Mouse (Mus musculus): ENCODE data around the gene Ahdc1. TPM values are rescaled to one million over a fixed set of nuclear protein-coding genes. Genes with fewer than 3 reads are reported as not detected.

The Ahdc1 gene
- polyA plus RNA-seq, 1 experiment from 2014 or later: 6.1 TPM

GRCm38 (mm10) chr4:133057389-133058122, 46.5 kb downstream of the Ahdc1 start:
- no peak for DNase-seq (ENCODE audit: low spot score)
- no peak overlapping the region for H3K9ac ChIP-seq (ENCODE audit: low read length)
- 23% methylated on average over 7 of the region's 7 CpGs for WGBS

GRCm38 (mm10) chr4:133058123-133058453, 47.0 kb downstream of the Ahdc1 start:
- Histone ChIP-seq H3K4me2 (ENCODE audit: low read depth) (no peak overlapping the region), H3K27ac (ENCODE audit: low read depth, low read length) (no peak overlapping the region), H3K27me3 (ENCODE audit: control insufficient read depth, insufficient read depth, low read length) (no peaks in the 10 kb centered on the region), H3K4me1 (ENCODE audit: control insufficient read depth, insufficient read depth, low read length) (peaks cover 26% of the 10 kb centered on the region), H3K4me3 (ENCODE audit: low read depth, low read length) (no peak overlapping the region), H3K9me3 (ENCODE audit: control insufficient read depth, low read length) (no peaks in the 10 kb centered on the region), H3K9ac (ENCODE audit: low read length) (no peak overlapping the region), H3K36me3 (ENCODE audit: control insufficient read depth, insufficient read depth, low read length) (peaks cover 19% of the 10 kb centered on the region)
- DNase-seq (ENCODE audit: low spot score): no peak
- 89% methylated on average over 4 of the region's 4 CpGs for WGBS
- ATAC-seq (ENCODE audit: insufficient read depth, low FRiP score, low TSS enrichment): no peak

More at GRCm38 (mm10) chr4:133057389-133058122, 46.5 kb downstream of the Ahdc1 start:
- ATAC-seq (ENCODE audit: insufficient read depth, low FRiP score, low TSS enrichment): no peak
- H3K4me2 ChIP-seq (ENCODE audit: low read depth): no peak overlapping the region
- peaks cover 26% of the 10 kb centered on the region for H3K4me1 ChIP-seq (ENCODE audit: control insufficient read depth, insufficient read depth, low read length)
- H3K4me3 ChIP-seq (ENCODE audit: low read depth, low read length): no peak overlapping the region
- no peaks in the 10 kb centered on the region for H3K27me3 ChIP-seq (ENCODE audit: control insufficient read depth, insufficient read depth, low read length)
- peaks cover 15% of the 10 kb centered on the region for H3K36me3 ChIP-seq (ENCODE audit: control insufficient read depth, insufficient read depth, low read length)
- H3K27ac ChIP-seq (ENCODE audit: low read depth, low read length): no peak overlapping the region
- H3K9me3 ChIP-seq (ENCODE audit: control insufficient read depth, low read length): no peaks in the 10 kb centered on the region

- Histone ChIP-seq H3K36me3 (ENCODE audit: control insufficient read depth, insufficient read depth, low read length) (peaks cover 25% of the 10 kb centered on the region), H3K27me3 (ENCODE audit: control insufficient read depth, insufficient read depth, low read length) (no peaks in the 10 kb centered on the region), H3K4me3 (ENCODE audit: low read depth, low read length) (no peak overlapping the region), H3K9me3 (ENCODE audit: control insufficient read depth, low read length) (no peaks in the 10 kb centered on the region), H3K27ac (ENCODE audit: low read depth, low read length) (0 out of 2 replicates have a peak overlapping the region, but pooled peaks have one; percentile 23), H3K4me2 (ENCODE audit: low read depth) (no peak overlapping the region), H3K9ac (ENCODE audit: low read length) (no peak overlapping the region), H3K4me1 (ENCODE audit: control insufficient read depth, insufficient read depth, low read length) (peaks cover 26% of the 10 kb centered on the region)
- ATAC-seq (ENCODE audit: insufficient read depth, low FRiP score, low TSS enrichment) (no peak), DNase-seq (ENCODE audit: low spot score) (no peak)
- WGBS: 74% methylated on average over 11 of the region's 11 CpGs
These were observed 47.7 kb downstream of the Ahdc1 start for GRCm38 (mm10) chr4:133058513-133059480.

- Histone ChIP-seq H3K4me3 (ENCODE audit: low read depth, low read length) (no peak overlapping the region), H3K9ac (ENCODE audit: low read length) (no peak overlapping the region), H3K27ac (ENCODE audit: low read depth, low read length) (no peak overlapping the region), H3K4me2 (ENCODE audit: low read depth) (no peak overlapping the region), H3K36me3 (ENCODE audit: control insufficient read depth, insufficient read depth, low read length) (peaks cover 31% of the 10 kb centered on the region), H3K27me3 (ENCODE audit: control insufficient read depth, insufficient read depth, low read length) (no peaks in the 10 kb centered on the region), H3K4me1 (ENCODE audit: control insufficient read depth, insufficient read depth, low read length) (peaks cover 23% of the 10 kb centered on the region), H3K9me3 (ENCODE audit: control insufficient read depth, low read length) (no peaks in the 10 kb centered on the region)
- ATAC-seq (ENCODE audit: insufficient read depth, low FRiP score, low TSS enrichment) (no peak), DNase-seq (ENCODE audit: low spot score) (no peak)
- 93% methylated on average over 11 of the region's 11 CpGs for WGBS
These were observed 49.6 kb downstream of the Ahdc1 start for GRCm38 (mm10) chr4:133060702-133061101.

GRCm38 (mm10) chr4:133061798-133062197, 50.7 kb downstream of the Ahdc1 start:
- WGBS: 92% methylated on average over 20 of the region's 20 CpGs

GRCm38 (mm10) chr4:133062286-133062685, 51.2 kb downstream of the Ahdc1 start:
- Histone ChIP-seq H3K27ac (ENCODE audit: low read depth, low read length) (no peak overlapping the region), H3K4me2 (ENCODE audit: low read depth) (no peak overlapping the region), H3K9me3 (ENCODE audit: control insufficient read depth, low read length) (no peaks in the 10 kb centered on the region), H3K36me3 (ENCODE audit: control insufficient read depth, insufficient read depth, low read length) (peaks cover 36% of the 10 kb centered on the region), H3K4me1 (ENCODE audit: control insufficient read depth, insufficient read depth, low read length) (peaks cover 14% of the 10 kb centered on the region), H3K4me3 (ENCODE audit: low read depth, low read length) (no peak overlapping the region), H3K27me3 (ENCODE audit: control insufficient read depth, insufficient read depth, low read length) (no peaks in the 10 kb centered on the region), H3K9ac (ENCODE audit: low read length) (no peak overlapping the region)
- ATAC-seq (ENCODE audit: insufficient read depth, low FRiP score, low TSS enrichment) (no peak), DNase-seq (ENCODE audit: low spot score) (no peak)
- WGBS: 97% methylated on average over 14 of the region's 14 CpGs

More at GRCm38 (mm10) chr4:133061798-133062197, 50.7 kb downstream of the Ahdc1 start:
- Histone ChIP-seq H3K9me3 (ENCODE audit: control insufficient read depth, low read length) (no peaks in the 10 kb centered on the region), H3K27ac (ENCODE audit: low read depth, low read length) (no peak overlapping the region), H3K9ac (ENCODE audit: low read length) (no peak overlapping the region), H3K36me3 (ENCODE audit: control insufficient read depth, insufficient read depth, low read length) (peaks cover 36% of the 10 kb centered on the region), H3K4me2 (ENCODE audit: low read depth) (no peak overlapping the region), H3K4me3 (ENCODE audit: low read depth, low read length) (no peak overlapping the region), H3K4me1 (ENCODE audit: control insufficient read depth, insufficient read depth, low read length) (peaks cover 16% of the 10 kb centered on the region), H3K27me3 (ENCODE audit: control insufficient read depth, insufficient read depth, low read length) (no peaks in the 10 kb centered on the region)
- DNase-seq (ENCODE audit: low spot score) (no peak), ATAC-seq (ENCODE audit: insufficient read depth, low FRiP score, low TSS enrichment) (no peak)

GRCm38 (mm10) chr4:133063203-133063602, 52.1 kb downstream of the Ahdc1 start:
- H3K9ac ChIP-seq (ENCODE audit: low read length): no peak overlapping the region
- DNase-seq (ENCODE audit: low spot score) (no peak), ATAC-seq (ENCODE audit: insufficient read depth, low FRiP score, low TSS enrichment) (no peak)
- no peak overlapping the region for H3K4me2 ChIP-seq (ENCODE audit: low read depth)
- H3K4me3 ChIP-seq (ENCODE audit: low read depth, low read length): no peak overlapping the region
- H3K4me1 ChIP-seq (ENCODE audit: control insufficient read depth, insufficient read depth, low read length): peaks cover 8% of the 10 kb centered on the region; the same call in 1 of the 2 replicates
- H3K27me3 ChIP-seq (ENCODE audit: control insufficient read depth, insufficient read depth, low read length): no peaks in the 10 kb centered on the region
- WGBS: 97% methylated on average over 18 of the region's 18 CpGs
- peaks cover 36% of the 10 kb centered on the region for H3K36me3 ChIP-seq (ENCODE audit: control insufficient read depth, insufficient read depth, low read length)
- H3K9me3 ChIP-seq (ENCODE audit: control insufficient read depth, low read length): no peaks in the 10 kb centered on the region
- H3K27ac ChIP-seq (ENCODE audit: low read depth, low read length): no peak overlapping the region

GRCm38 (mm10) chr4:133063799-133064198, 52.7 kb downstream of the Ahdc1 start:
- Histone ChIP-seq H3K36me3 (ENCODE audit: control insufficient read depth, insufficient read depth, low read length) (peaks cover 36% of the 10 kb centered on the region), H3K4me3 (ENCODE audit: low read depth, low read length) (no peak overlapping the region), H3K9me3 (ENCODE audit: control insufficient read depth, low read length) (no peaks in the 10 kb centered on the region), H3K9ac (ENCODE audit: low read length) (no peak overlapping the region), H3K4me1 (ENCODE audit: control insufficient read depth, insufficient read depth, low read length) (0 out of 2 replicates have a peak, but pooled peaks cover 4% of the 10 kb centered on the region), H3K4me2 (ENCODE audit: low read depth) (no peak overlapping the region), H3K27ac (ENCODE audit: low read depth, low read length) (no peak overlapping the region), H3K27me3 (ENCODE audit: control insufficient read depth, insufficient read depth, low read length) (no peaks in the 10 kb centered on the region)
- DNase-seq (ENCODE audit: low spot score): no peak
- no peak for ATAC-seq (ENCODE audit: insufficient read depth, low FRiP score, low TSS enrichment)
- 90% methylated on average over 13 of the region's 13 CpGs for WGBS
